Mouse (Mus musculus) stomach, postnatal 0 days (tissue): ENCODE measurements around the gene Ankrd2. TPM values are rescaled to one million over a fixed set of nuclear protein-coding genes. Genes with fewer than 3 reads are reported as not detected.

Experiments used
- ATAC-seq: fragments of 200-750 bp; cut with Nextera tagmentation; 2 replicates; pipeline ENCODE4 v1.8.0; 2017; ENCODE audit not compliant: low FRiP score, low TSS enrichment
- DNase-seq: peaks from one replicate; pipeline ENCODE4 v3.0.0-alpha.2; 2016; ENCODE audit warnings: low spot score
- H3K27ac ChIP-seq: fragments of 300-500 bp; sonication (generic); replicated peaks from 2 replicates; pipeline ENCODE4 v1.5.1; 2014; ENCODE audit warnings: mild to moderate bottlenecking, control low read depth
- H3K27me3 ChIP-seq: fragments of 300-500 bp; sonication (generic); 2 replicates; pipeline ENCODE4 v1.6.1; 2014; ENCODE audit warnings: low read length; ENCODE audit not compliant: control insufficient read depth, insufficient read depth
- H3K36me3 ChIP-seq: fragments of 300-500 bp; sonication (generic); 2 replicates; pipeline ENCODE4 v1.6.1; 2014; ENCODE audit warnings: low read length, mixed read lengths; ENCODE audit not compliant: control insufficient read depth, insufficient read depth
- H3K4me1 ChIP-seq: fragments of 300-500 bp; sonication (generic); replicated peaks from 2 replicates; pipeline ENCODE4 v1.6.1; 2014; ENCODE audit warnings: antibody characterized with exemption; ENCODE audit not compliant: control insufficient read depth, insufficient read depth
- H3K4me2 ChIP-seq: fragments of 300-500 bp; sonication (generic); replicated peaks from 2 replicates; pipeline ENCODE4 v1.6.1; 2014; ENCODE audit warnings: low read depth, mild to moderate bottlenecking, control low read depth, moderate library complexity
- H3K4me3 ChIP-seq: fragments of 300-500 bp; sonication (generic); 2 replicates; pipeline ENCODE4 v1.5.1; 2014; ENCODE audit warnings: low read depth, low read length, control low read depth
- H3K9ac ChIP-seq: fragments of 300-500 bp; sonication (generic); 2 replicates; pipeline ENCODE4 v1.6.1; 2014; ENCODE audit warnings: mild to moderate bottlenecking, low read length, control low read depth, mixed read lengths
- H3K9me3 ChIP-seq: fragments of 300-500 bp; sonication (generic); 2 replicates; pipeline ENCODE4 v1.6.1; 2016; ENCODE audit warnings: low read length; ENCODE audit not compliant: control insufficient read depth
- CTCF ChIP-seq: IDR thresholded peaks from 2 replicates; pipeline ENCODE4 v1.5.1; 2016; ENCODE audit warnings: antibody characterized with exemption, low read depth, mild to moderate bottlenecking, moderate library complexity
- EP300 ChIP-seq: optimal IDR thresholded peaks from 2 replicates; pipeline ENCODE3; 2016; ENCODE audit warnings: antibody characterized with exemption
- WGBS: fragments of 180-500 bp; shearing (Covaris S2); extraction: QIAGEN DNeasy Blood & Tissue Kit; methylation state at CpG from one replicate; pipeline ENCODE4 v1.1.7; 2014; 5-methylcytosine and 5-hydroxymethylcytosine counted together
- polyA plus RNA-seq: library from polyadenylated mRNA; unstranded; fragments of >200 nt; fragmentation: Nextera tagmentation; extraction: Ambion mirVana; gene quantifications from 2 replicates; pipeline ENCODE4 v1.2.1, GENCODE M21; 2015

Ankrd2 gene
- polyA plus RNA-seq, 1 experiment from 2014 or later, result 0.11 TPM

- no peak for DNase-seq
- Histone ChIP-seq H3K27ac (no peak overlapping the region), H3K9ac (no peak overlapping the region), H3K9me3 (no peaks in the 10 kb centered on the region), H3K4me2 (no peak overlapping the region), H3K27me3 (no peaks in the 10 kb centered on the region), H3K4me1 (peaks cover 5% of the 10 kb centered on the region), H3K36me3 (no peaks in the 10 kb centered on the region), H3K4me3 (no peak overlapping the region)
- WGBS, result 80% methylated on average over 7 of the region's 7 CpGs
- no peak for TF ChIP-seq CTCF
- no peak for TF ChIP-seq EP300
- peak; percentile 66 for ATAC-seq
Measured at GRCm38 (mm10) chr19:41994023-41994422, 41.8 kb upstream of the Ankrd2 start.

- 41% methylated on average over 1 of the region's 1 CpGs for WGBS
- Histone ChIP-seq H3K36me3 (no peaks in the 10 kb centered on the region), H3K4me3 (no peak overlapping the region), H3K4me2 (no peak overlapping the region), H3K27me3 (no peaks in the 10 kb centered on the region), H3K27ac (no peak overlapping the region), H3K4me1 (peaks cover 6% of the 10 kb centered on the region), H3K9me3 (no peaks in the 10 kb centered on the region), H3K9ac (no peak overlapping the region)
- TF ChIP-seq EP300 (no peak), CTCF (no peak)
- no peak for ATAC-seq
- DNase-seq, result no peak
Measured at GRCm38 (mm10) chr19:41995483-41995882, 40.3 kb upstream of the Ankrd2 start.

- H3K4me2 ChIP-seq, result no peak overlapping the region
- TF ChIP-seq EP300 (no peak), CTCF (no peak)
- ATAC-seq (no peak), DNase-seq (no peak)
- H3K4me3 ChIP-seq, result no peak overlapping the region
- H3K27me3 ChIP-seq, result no peaks in the 10 kb centered on the region
- H3K9me3 ChIP-seq, result no peaks in the 10 kb centered on the region
- H3K36me3 ChIP-seq, result no peaks in the 10 kb centered on the region
- H3K27ac ChIP-seq, result no peak overlapping the region
- no peak overlapping the region for H3K9ac ChIP-seq
- peaks cover 11% of the 10 kb centered on the region for H3K4me1 ChIP-seq
- WGBS, result 86% methylated on average over 10 of the region's 10 CpGs
Measured at GRCm38 (mm10) chr19:41997090-41997489, 38.7 kb upstream of the Ankrd2 start.

- peak overlapping the region; percentile 81; the same call in 1 of the 2 replicates for H3K27ac ChIP-seq
- H3K4me1 ChIP-seq, result peaks cover 9% of the 10 kb centered on the region
- no peak overlapping the region for H3K9ac ChIP-seq
- TF ChIP-seq CTCF (no peak), EP300 (no peak)
- no peaks in the 10 kb centered on the region for H3K9me3 ChIP-seq
- ATAC-seq (no peak), DNase-seq (no peak)
- H3K36me3 ChIP-seq, result no peaks in the 10 kb centered on the region
- H3K4me2 ChIP-seq, result no peak overlapping the region
- H3K4me3 ChIP-seq, result no peak overlapping the region
- WGBS, result 76% methylated on average over 9 of the region's 9 CpGs
- H3K27me3 ChIP-seq, result no peaks in the 10 kb centered on the region
Measured at GRCm38 (mm10) chr19:41998770-41999548, 36.8 kb upstream of the Ankrd2 start.

- Histone ChIP-seq H3K27me3 (no peaks in the 10 kb centered on the region), H3K4me2 (no peak overlapping the region), H3K9me3 (no peaks in the 10 kb centered on the region), H3K9ac (no peak overlapping the region), H3K4me1 (peaks cover 7% of the 10 kb centered on the region; the same call in 1 of the 2 replicates), H3K4me3 (no peak overlapping the region), H3K27ac (peak overlapping the region; percentile 81), H3K36me3 (no peaks in the 10 kb centered on the region)
- DNase-seq (no peak), ATAC-seq (no peak)
- 89% methylated on average over 4 of the region's 4 CpGs for WGBS
- TF ChIP-seq CTCF (no peak), EP300 (no peak)
Measured at GRCm38 (mm10) chr19:41999688-42000283, 36.0 kb upstream of the Ankrd2 start.

GRCm38 (mm10) chr19:42000446-42000958 is 35.3 kb upstream of the Ankrd2 start:
- DNase-seq, result no peak
- Histone ChIP-seq H3K4me2 (no peak overlapping the region), H3K27me3 (no peaks in the 10 kb centered on the region), H3K4me1 (peaks cover 7% of the 10 kb centered on the region; the same call in 1 of the 2 replicates), H3K27ac (peak overlapping the region; percentile 81), H3K36me3 (no peaks in the 10 kb centered on the region), H3K9me3 (no peaks in the 10 kb centered on the region), H3K9ac (peak overlapping the region; percentile 13; the same call in 1 of the 2 replicates), H3K4me3 (no peak overlapping the region)
- WGBS, result 19% methylated on average over 4 of the region's 4 CpGs
- ATAC-seq, result peak; percentile 60; the same call in 1 of the 2 replicates
- TF ChIP-seq EP300 (no peak), CTCF (no peak)
